Mouse (Mus musculus) cerebellum, postnatal 4 days (tissue): ENCODE data around the gene C6.

Experiments used
- DNase-seq, 2 experiments: peaks; one replicate each; pipeline ENCODE4 v3.0.0; 2022; ENCODE audit warnings: low spot score in 2 of 2, mixed read lengths in 1 of 2

C6 gene

DNA sequence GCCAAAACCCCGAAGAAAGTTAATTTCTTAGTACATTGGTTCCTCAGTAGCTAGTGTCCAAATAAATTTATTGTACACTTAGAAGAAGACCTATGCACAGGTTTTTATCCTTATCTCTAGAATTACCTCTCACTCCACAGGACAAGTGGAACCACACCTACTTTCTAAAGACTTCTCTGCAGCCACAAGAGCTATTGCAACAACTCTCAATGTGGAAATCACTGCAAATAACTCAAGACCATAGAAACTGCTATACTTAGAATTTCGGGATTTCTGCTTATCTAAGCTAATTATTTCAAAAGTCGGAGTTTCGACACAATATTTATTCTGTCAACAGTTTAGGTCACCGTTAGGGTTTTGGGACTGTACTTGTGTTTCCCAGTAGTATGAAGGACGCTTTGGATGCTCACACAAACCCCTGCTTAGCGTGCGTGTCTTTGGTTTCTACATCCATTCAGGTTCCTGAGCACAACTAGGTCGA is at the start of gene C6:
TSS of gene C6 (plus strand) at position 346 of the 481 bp plus-strand sequence.
- no peak for DNase-seq

DNA sequence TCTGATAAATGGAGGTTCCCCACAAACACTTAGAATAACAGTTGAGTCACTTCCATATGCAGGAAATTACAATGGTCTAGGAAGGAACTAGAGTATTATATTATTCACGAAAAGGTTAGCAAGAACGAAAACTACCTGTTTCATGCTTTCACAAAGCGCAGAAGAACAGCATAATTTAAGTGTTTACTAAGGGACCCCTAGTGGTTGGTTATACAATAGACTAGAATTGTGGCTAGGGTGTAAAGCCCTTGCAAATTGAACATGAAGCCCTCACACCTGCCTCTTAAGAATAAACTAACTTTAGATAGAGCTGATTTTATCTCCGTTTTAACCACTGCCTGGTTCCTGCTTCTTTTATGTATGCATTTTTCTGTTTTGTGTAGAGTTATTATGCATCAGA is 29.4 kb upstream of the C6 start:
- no peak for DNase-seq

DNA sequence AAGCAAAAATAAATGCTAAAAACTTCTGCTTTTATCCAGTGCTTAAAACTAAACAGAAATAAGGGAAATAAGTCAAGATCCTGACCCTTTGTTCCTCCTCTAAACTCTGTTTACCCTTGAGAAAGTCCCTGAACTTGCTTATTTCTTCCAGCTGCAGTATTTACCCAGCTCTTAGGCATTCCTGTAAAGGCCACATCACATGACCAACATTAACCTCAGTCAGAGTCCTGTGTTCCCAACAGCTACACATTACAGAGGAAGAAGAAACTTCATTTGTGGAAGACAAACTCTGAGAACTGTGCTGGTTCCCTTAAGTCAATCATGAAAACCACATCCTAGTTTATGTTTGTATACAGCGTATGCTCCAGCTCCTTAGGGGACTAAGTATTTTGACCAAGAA is 7.2 kb downstream of the C6 start:
- DNase-seq: no peak

GRCm38 (mm10) chr15:4734996-4735609 is 8.1 kb downstream of the C6 start:
- no peak for DNase-seq

GRCm38 (mm10) chr15:4747656-4748055 is 20.7 kb downstream of the C6 start:
- no peak for DNase-seq

GRCm38 (mm10) chr15:4790378-4790777 is 63.4 kb downstream of the C6 start:
- no peak for DNase-seq

DNA sequence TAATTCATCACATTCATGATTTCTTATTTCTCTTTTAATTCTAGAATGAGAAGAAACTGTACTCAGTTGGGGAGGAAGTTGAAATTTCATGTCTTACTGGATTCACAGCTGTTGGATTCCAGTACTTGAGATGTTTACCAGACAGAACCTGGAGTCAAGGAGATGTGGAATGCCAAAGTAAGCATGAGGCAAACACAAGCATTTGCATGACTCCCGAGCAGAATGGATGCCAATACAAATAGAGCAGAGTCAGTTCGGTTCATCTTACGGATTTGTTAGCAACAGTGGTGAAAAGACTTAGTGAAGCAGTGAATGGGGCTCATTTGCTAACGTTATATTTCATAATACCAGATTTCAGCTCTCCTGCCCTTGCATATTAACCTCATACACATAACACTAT is 69.9 kb downstream of the C6 start:
- DNase-seq: no peak

DNA sequence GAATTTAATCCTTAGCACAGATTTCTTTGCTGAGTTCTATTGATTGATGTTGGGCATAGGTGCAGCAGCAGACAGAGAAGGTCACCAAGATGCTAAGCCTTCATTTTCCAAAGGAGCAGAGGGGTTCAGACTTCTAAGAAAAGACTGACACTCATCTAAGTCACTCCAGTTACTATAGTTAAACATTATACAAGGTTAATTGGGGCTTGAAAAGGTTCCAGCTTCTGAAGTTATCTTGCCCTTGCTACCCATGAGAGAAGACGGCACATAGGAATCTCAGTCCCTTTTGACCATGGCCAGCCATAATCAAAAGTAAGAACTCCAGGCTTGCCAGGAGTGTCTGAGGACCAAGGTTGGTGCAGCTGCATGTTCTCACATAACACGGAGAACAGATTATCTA is 77.3 kb downstream of the C6 start:
- no peak for DNase-seq

DNA sequence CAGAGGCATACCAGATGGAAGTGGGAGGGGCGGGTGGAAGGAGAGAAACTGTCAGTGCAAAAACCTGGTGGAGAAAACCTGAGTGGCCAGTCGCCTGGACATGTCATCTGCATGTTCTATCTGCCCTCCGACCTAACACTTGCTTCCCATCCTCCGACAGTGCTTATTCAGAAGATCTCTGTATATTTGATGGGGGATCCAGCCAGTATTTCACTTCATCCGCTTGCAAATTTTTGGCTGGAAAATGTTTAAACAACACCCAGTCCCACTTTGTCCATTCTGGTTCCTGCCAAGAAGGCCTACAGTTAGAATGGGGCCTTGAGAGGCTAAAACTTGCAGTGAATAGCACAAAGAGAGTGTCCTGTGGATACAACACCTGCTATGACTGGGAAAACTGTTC is 81.2 kb downstream of the C6 start:
- no peak for DNase-seq

GRCm38 (mm10) chr15:4814976-4815375 is 88.0 kb downstream of the C6 start:
- DNase-seq: no peak

GRCm38 (mm10) chr15:4815711-4816110 is 88.7 kb downstream of the C6 start:
- no peak for DNase-seq

DNA sequence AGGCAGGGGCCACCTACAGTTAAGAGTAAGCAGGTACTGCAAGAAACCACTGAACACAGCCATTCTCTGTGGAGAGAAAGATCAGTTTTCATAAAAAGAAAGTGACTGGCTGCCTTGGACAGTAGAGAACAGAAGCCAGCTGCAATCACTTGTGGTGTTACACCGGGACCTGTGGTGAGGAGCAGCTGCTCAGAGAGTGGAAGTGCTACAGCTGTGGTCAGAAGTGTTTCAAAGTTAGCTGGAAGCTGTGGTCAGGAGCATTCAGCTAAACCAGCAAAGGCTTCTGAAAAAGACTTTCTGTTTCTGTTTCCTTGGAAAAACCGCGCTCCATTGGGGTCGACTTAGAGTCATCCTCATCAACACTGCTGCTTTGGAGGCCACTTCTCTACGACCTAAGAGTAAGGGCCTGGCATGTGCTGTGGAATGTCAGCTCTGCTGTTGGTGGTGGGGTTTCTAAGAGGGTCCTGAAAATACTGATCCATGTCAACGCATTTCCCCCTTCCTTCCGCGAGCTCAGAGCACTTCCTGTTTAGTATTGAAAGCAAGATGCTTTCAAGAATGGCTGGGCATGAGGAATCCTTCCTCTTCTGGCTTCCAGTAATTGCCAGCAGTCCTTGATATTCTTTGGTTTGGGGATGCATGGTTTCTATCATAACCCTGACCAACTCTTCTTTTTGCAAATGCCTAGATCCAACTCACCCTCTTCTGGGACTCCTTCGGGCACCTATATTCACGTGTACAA is 89.9 kb downstream of the C6 start:
- DNase-seq: no peak

DNA sequence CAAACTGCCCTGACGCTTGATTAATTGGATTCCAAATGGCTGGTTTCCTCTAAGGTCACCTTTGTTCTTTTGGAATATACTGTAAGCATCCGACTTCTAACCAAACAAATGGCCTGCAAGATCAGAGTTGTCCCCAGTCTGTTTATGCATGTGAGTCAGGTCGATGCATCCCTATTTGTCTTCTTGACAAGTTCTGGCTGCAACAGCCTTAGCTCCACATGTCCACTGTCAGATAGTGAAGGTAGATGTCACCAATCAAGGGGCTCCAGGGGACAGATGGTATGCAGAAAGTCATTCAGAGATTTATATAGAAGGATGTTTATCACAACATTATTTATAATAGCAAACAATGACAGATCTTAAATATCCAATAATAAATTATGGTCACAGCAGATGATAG is 91.5 kb downstream of the C6 start:
- DNase-seq: no peak

DNA sequence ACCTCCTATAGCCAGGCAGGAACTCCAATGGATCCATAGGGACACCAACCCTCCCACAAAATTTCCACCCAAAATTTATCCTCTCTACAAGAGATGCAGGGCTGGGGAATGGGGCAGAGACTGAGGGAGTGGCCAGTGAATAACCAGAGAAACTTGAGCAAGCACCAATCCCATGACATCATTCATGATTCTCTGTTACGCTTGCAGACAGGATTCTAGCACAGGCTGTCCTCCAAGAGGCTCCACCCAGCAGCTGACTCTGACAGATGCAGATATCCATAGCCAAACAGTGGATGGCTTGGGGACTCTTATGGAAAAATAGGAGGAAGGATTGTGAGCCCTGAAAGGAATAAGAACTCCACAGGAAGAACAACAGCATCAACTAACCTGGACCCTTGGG is 94.2 kb downstream of the C6 start:
- DNase-seq: no peak

- DNase-seq: no peak
Observed at GRCm38 (mm10) chr15:4821824-4822223, 94.8 kb downstream of the C6 start.

- DNase-seq: no peak
Observed at GRCm38 (mm10) chr15:4827736-4828135, 100.8 kb downstream of the C6 start.

GRCm38 (mm10) chr15:4836354-4836753 is 109.4 kb downstream of the C6 start:
- DNase-seq: no peak

DNA sequence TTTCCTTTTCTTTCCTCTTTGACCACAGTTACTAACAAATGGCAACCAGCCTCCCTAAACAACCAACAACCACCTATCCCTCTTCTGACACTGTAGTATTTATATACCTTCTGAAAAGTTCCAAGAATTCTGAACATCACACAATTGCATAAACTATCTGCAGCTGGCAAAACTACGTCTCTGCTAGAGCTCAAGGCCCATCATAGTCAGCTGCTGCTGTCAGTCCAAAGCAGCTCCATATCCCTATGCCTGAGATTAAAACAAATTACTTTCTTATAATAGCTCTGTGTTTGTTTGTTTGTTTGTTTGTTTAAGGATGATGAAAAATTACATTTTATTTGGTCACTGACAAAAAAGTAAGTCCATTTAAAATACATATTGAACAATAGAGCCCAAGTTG is 123.0 kb downstream of the C6 start:
- DNase-seq: no peak
